ENCODE assay signal across 11 mouse cellular contexts in genomic region chr4:144950327-144950711, GRCm38 (mm10). TPM values are rescaled to one million over a fixed set of nuclear protein-coding genes. Genes with fewer than 3 reads are reported as not detected.
DNase-seq lines count a peak whose midpoint lies in the region; ATAC-seq and TF ChIP-seq lines count a peak whose summit lies in the region.
"Had no signal": no experiment of that assay in that cellular context is flagged by ENCODE, and none has a peak within 500 bp of the region (broad histone marks: within the 10 kb centered on the region; RNA-seq: fewer than 3 reads in every experiment).

No protein-coding gene starts in this region.

- no peak overlapping the region for H3K4me2 ChIP-seq in heart, embryonic 13.5 days
- no peak overlapping the region for H3K4me2 ChIP-seq in midbrain, embryonic 11.5 days
- no peak overlapping the region for H3K4me2 ChIP-seq in midbrain, embryonic 15.5 days
- no peak overlapping the region for H3K4me2 ChIP-seq in stomach, embryonic 14.5 days (replicated peaks; ENCODE audit: low read depth, low read length)

- H3K9ac ChIP-seq in heart, embryonic 13.5 days, result peak overlapping the region; percentile 24; the same call in 1 of the 2 replicates
- H3K9ac ChIP-seq in midbrain, embryonic 11.5 days (ENCODE audit: low read length), result no peak overlapping the region
- no peak overlapping the region for H3K9ac ChIP-seq in midbrain, embryonic 15.5 days
- H3K9ac ChIP-seq in stomach, embryonic 14.5 days (replicated peaks; ENCODE audit: low read depth, low read length), result no peak overlapping the region

- H3K27ac ChIP-seq in heart, embryonic 13.5 days (replicated peaks), result peak overlapping the region; percentile 84
- no peak overlapping the region for H3K27ac ChIP-seq in midbrain, embryonic 11.5 days (ENCODE audit: low read depth, low read length)
- no peak overlapping the region for H3K27ac ChIP-seq in midbrain, embryonic 15.5 days
- H3K27ac ChIP-seq in limb, embryonic 10.5 days, result peak overlapping the region; percentile 87
- H3K27ac ChIP-seq in stomach, embryonic 14.5 days (ENCODE audit: low read length), result peak overlapping the region; percentile 13; the same call in 1 of the 2 replicates
- no peak overlapping the region for H3K27ac ChIP-seq in left cerebral cortex, adult 2 months

- intact Hi-C loops in heart, postnatal 25 days (cut with DNase I), result no loop called here
- intact Hi-C loops in left cerebral cortex, adult 2 months (cut with DNase I), result no loop called here

- H3K36me3 ChIP-seq in heart, embryonic 13.5 days, result no peaks in the 10 kb centered on the region
- H3K36me3 ChIP-seq in midbrain, embryonic 11.5 days (ENCODE audit: control insufficient read depth, insufficient read depth, low read length), result no peaks in the 10 kb centered on the region
- H3K36me3 ChIP-seq in midbrain, embryonic 15.5 days (replicated peaks), result no peaks in the 10 kb centered on the region
- no peaks in the 10 kb centered on the region for H3K36me3 ChIP-seq in limb, embryonic 10.5 days
- H3K36me3 ChIP-seq in stomach, embryonic 14.5 days (ENCODE audit: control insufficient read depth, insufficient read depth, low read length), result no peaks in the 10 kb centered on the region

- no peak overlapping the region for H3K4me3 ChIP-seq in heart, embryonic 13.5 days
- no peak overlapping the region for H3K4me3 ChIP-seq in midbrain, embryonic 11.5 days (ENCODE audit: low read depth, low read length)
- no peak overlapping the region for H3K4me3 ChIP-seq in midbrain, embryonic 15.5 days
- no peak overlapping the region for H3K4me3 ChIP-seq in limb, embryonic 10.5 days
- H3K4me3 ChIP-seq in stomach, embryonic 14.5 days (ENCODE audit: low read depth, low read length), result no peak overlapping the region
- no peak overlapping the region for H3K4me3 ChIP-seq in left cerebral cortex, adult 2 months

- ATAC-seq in heart, embryonic 13.5 days (ENCODE audit: extremely low read depth, insufficient number of reproducible peaks, low FRiP score, low TSS enrichment), result no peak
- ATAC-seq in midbrain, embryonic 11.5 days (ENCODE audit: low FRiP score), result peak; percentile 27; the same call in 1 of the 2 replicates
- ATAC-seq in midbrain, embryonic 15.5 days (replicated peaks), result no peak
- ATAC-seq in stomach, embryonic 14.5 days (ENCODE audit: insufficient number of reproducible peaks, insufficient read depth, low FRiP score, low read depth), result no peak

- H3K4me1 ChIP-seq in heart, embryonic 13.5 days, result peaks cover 44% of the 10 kb centered on the region
- no peaks in the 10 kb centered on the region; the same call in 1 of the 2 replicates for H3K4me1 ChIP-seq in midbrain, embryonic 11.5 days (ENCODE audit: control insufficient read depth, insufficient read depth, low read length)
- 0 out of 2 replicates have a peak, but pooled peaks cover 8% of the 10 kb centered on the region for H3K4me1 ChIP-seq in midbrain, embryonic 15.5 days
- peaks cover 30% of the 10 kb centered on the region for H3K4me1 ChIP-seq in limb, embryonic 10.5 days
- peaks cover 25% of the 10 kb centered on the region for H3K4me1 ChIP-seq in stomach, embryonic 14.5 days (ENCODE audit: control insufficient read depth, insufficient read depth, low read length)

- no peaks in the 10 kb centered on the region for H3K9me3 ChIP-seq in heart, embryonic 13.5 days
- H3K9me3 ChIP-seq in midbrain, embryonic 11.5 days (ENCODE audit: control insufficient read depth, low read length), result no peaks in the 10 kb centered on the region
- H3K9me3 ChIP-seq in midbrain, embryonic 15.5 days, result no peaks in the 10 kb centered on the region
- no peaks in the 10 kb centered on the region for H3K9me3 ChIP-seq in limb, embryonic 10.5 days (replicated peaks)
- no peaks in the 10 kb centered on the region for H3K9me3 ChIP-seq in stomach, embryonic 14.5 days (ENCODE audit: control insufficient read depth, low read depth, low read length)

- no peaks in the 10 kb centered on the region for H3K27me3 ChIP-seq in heart, embryonic 13.5 days (replicated peaks)
- H3K27me3 ChIP-seq in midbrain, embryonic 11.5 days (ENCODE audit: control insufficient read depth, insufficient read depth, low read length), result no peaks in the 10 kb centered on the region
- no peaks in the 10 kb centered on the region for H3K27me3 ChIP-seq in midbrain, embryonic 15.5 days (replicated peaks)
- no peaks in the 10 kb centered on the region for H3K27me3 ChIP-seq in limb, embryonic 10.5 days (ENCODE audit: low read depth, poor library complexity, severe bottlenecking)
- H3K27me3 ChIP-seq in stomach, embryonic 14.5 days (ENCODE audit: control insufficient read depth, insufficient read depth, low read length), result no peaks in the 10 kb centered on the region
- H3K27me3 ChIP-seq: Patski had no signal

- 47% methylated on average over 3 of the region's 3 CpGs for WGBS in heart, embryonic 13.5 days
- 63% methylated on average over 3 of the region's 3 CpGs for WGBS in midbrain, embryonic 11.5 days
- WGBS in midbrain, embryonic 15.5 days, result 68% methylated on average over 3 of the region's 3 CpGs
- 53% methylated on average over 3 of the region's 3 CpGs for WGBS in limb, embryonic 10.5 days
- 62% methylated on average over 3 of the region's 3 CpGs for WGBS in stomach, embryonic 14.5 days

- no peak for DNase-seq in heart, postnatal 25 days (ENCODE audit: low spot score)
- no peak for DNase-seq in midbrain, embryonic 11.5 days (ENCODE audit: low spot score, missing footprints)
- DNase-seq in limb, embryonic 10.5 days (ENCODE audit: low spot score), result no peak
- no peak for DNase-seq in left cerebral cortex, adult 2 months (ENCODE audit: extremely low spot score in 1 of 2, low spot score in 2 of 2)
- no peak for DNase-seq in embryo, embryonic 10 days (ENCODE audit: low spot score)
- DNase-seq: cerebellum, adult 11 months; right cerebral cortex, adult 18-20 months had no signal

- no peak for TF ChIP-seq CTCF in left cerebral cortex, adult 2 months (IDR thresholded peaks at IDR 0.05)

RNA-seq across cellular contexts. Expression of gene Dhrs3, which starts 57.7 kb away (rescaled TPM):
- polyA plus RNA-seq in heart, embryonic 13.5 days (2015; fragmentation: Nextera tagmentation; extraction: Ambion mirVana), result 37.4 and 45.8 TPM in 2 replicates
- total RNA-seq in heart, postnatal 25 days (2021), result 100 to 1,000 TPM; 112 to 126 TPM
- polyA plus RNA-seq in midbrain, embryonic 11.5 days (2014; fragmentation: Nextera tagmentation; extraction: Ambion mirVana), result 5.9 and 7.9 TPM in 2 replicates
- 35.6 and 41.3 TPM in 2 replicates for polyA plus RNA-seq in midbrain, embryonic 15.5 days (2015; fragmentation: Nextera tagmentation; extraction: Ambion mirVana)
- 29.5 and 49.8 TPM in 2 replicates for polyA plus RNA-seq in limb, embryonic 10.5 days (2016; fragmentation: Nextera tagmentation; extraction: Ambion mirVana)
- 128 and 143 TPM in 2 replicates for polyA plus RNA-seq in stomach, embryonic 14.5 days (2014; fragmentation: Nextera tagmentation; extraction: Ambion mirVana)
- total RNA-seq in left cerebral cortex, adult 2 months (2021), result 10 to 100 TPM; 28.6 to 29.6 TPM

Comparison
In these comparisons a context has a peak if more than half of its experiments do, and no peak if none do; other contexts are left out.
1. H3K27ac ChIP-seq: peak in heart, embryonic 13.5 days (single experiment), limb, embryonic 10.5 days (single experiment) and stomach, embryonic 14.5 days (single experiment); none in midbrain, embryonic 11.5 days (single experiment), midbrain, embryonic 15.5 days (single experiment) and left cerebral cortex, adult 2 months (single experiment).